Mouse (Mus musculus): Measurements from ENCODE around the gene Gm28308. TPM values are rescaled to one million over a fixed set of nuclear protein-coding genes. Genes with fewer than 3 reads are reported as not detected.

The Gm28308 gene
- polyA plus RNA-seq, 1 experiment from 2014 or later, result not detected

DNA sequence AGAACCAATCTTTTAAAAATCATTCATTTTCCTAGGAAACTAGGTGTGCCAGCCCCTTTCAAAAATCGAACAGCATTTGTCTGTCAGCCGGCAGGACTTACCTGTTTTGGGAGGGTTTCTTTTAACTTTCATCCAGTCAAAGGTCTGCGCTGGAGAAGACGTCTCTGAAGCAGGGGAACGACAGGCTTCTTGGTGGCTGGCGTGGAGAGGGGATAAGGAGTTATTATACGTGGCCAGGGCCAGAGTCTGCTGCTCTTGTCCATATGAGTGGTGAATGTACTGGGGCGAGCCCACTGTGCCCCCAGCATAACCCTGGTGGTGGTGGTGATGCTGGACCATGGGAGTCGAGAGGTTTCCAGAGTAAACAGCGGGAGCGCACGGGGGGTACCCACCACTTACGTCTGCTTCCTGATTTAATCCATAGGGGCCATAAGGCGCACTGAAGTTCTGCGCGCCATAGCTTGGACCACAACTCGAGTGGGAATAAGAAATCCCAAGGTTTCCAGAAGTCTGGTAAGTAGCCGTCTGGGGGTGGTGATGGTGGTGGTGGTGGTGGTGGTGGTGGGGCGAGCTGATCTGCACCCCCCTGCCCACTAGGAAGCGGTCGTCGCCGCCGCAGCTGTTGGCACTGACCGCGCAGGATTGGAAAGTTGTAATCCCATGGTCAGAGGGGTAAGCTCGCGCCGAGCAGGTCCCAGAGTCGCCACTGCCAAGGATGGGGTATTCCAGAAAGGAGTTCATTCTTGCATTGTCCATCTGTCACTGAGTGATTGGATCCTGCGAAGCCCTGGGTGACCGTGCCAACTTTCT, 55.5 kb downstream of the Gm28308 start:
- no peak overlapping the region for H3K27ac ChIP-seq
- no peak for ATAC-seq (ENCODE audit: low FRiP score, low read depth)
- no peaks in the 10 kb centered on the region for H3K9me3 ChIP-seq
- no peaks in the 10 kb centered on the region for H3K36me3 ChIP-seq
- WGBS, result under 1% methylated on average over 32 of the region's 32 CpGs
- no peak overlapping the region for H3K9ac ChIP-seq
- peak overlapping the region; percentile 100 for H3K4me2 ChIP-seq (replicated peaks)
- H3K4me1 ChIP-seq, result peaks cover 38% of the 10 kb centered on the region
- H3K27me3 ChIP-seq, result peaks cover 89% of the 10 kb centered on the region
- peak overlapping the region; percentile 72 for H3K4me3 ChIP-seq

DNA sequence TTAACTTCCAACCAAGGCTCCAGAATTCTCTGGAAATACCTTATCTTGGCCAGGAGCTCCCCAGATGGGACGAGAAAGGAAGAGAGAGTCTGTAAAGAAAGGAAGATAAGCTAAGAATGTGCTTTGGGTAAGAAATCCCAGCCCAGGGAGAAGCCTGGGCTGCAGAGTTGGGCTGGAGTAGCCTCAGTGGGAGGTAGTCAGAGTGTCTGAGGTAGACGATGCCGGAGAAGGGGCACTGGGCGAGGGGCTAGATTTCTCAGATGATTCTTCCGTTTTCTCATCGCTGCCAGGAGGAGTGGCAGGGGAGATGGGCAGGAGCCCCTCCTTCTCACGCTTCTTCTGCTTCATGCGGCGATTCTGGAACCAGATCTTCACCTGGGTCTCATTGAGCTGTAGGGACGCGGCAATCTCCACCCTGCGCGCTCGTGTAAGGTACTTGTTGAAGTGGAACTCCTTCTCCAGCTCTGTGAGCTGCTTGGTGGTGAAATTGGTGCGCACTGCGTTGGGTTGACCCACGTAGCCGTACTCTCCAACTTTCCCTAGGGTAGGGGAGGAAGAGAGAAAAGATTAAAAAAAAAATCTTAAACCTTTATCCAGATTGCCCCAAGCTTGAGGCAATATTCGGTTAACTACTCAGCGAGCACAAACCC, 56.5 kb downstream of the Gm28308 start:
- 3% methylated on average over 20 of the region's 20 CpGs for WGBS
- no peaks in the 10 kb centered on the region for H3K9me3 ChIP-seq
- no peak overlapping the region; the same call in 1 of the 2 replicates for H3K4me2 ChIP-seq (replicated peaks)
- H3K9ac ChIP-seq, result no peak overlapping the region
- H3K4me3 ChIP-seq, result peak overlapping the region; percentile 72
- H3K4me1 ChIP-seq, result peaks cover 38% of the 10 kb centered on the region
- ATAC-seq (ENCODE audit: low FRiP score, low read depth), result no peak
- no peak overlapping the region for H3K27ac ChIP-seq
- H3K36me3 ChIP-seq, result no peaks in the 10 kb centered on the region
- peaks cover 92% of the 10 kb centered on the region for H3K27me3 ChIP-seq

DNA sequence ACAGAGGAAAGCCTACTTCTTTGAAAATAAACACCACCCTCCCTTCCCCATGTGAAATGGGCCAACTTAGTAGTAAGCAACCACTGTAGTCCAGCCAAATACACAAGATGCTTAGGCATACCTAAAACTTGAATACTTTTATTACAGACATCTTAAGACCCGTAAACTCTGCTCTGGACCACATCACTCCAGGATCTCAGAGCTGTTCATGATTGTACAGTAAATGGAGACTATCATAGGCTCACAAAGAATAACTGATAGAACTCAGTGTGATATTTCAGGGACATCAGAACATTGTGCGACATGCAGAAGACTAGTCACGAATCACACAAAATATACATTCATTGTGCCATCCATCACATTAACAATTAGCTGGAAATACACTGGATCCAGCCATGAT, 57.7 kb downstream of the Gm28308 start:
- whole genome bisulfite sequencing, result 67% methylated on average over 3 of the region's 3 CpGs
- Histone ChIP-seq H3K9me3 (no peaks in the 10 kb centered on the region), H3K4me2 (replicated peaks) (no peak overlapping the region), H3K27ac (no peak overlapping the region), H3K36me3 (no peaks in the 10 kb centered on the region), H3K4me3 (no peak overlapping the region), H3K27me3 (peaks cover 93% of the 10 kb centered on the region), H3K9ac (no peak overlapping the region), H3K4me1 (peaks cover 34% of the 10 kb centered on the region)
- ATAC-seq (ENCODE audit: low FRiP score, low read depth), result no peak

- WGBS, result 25% methylated on average over 5 of the region's 5 CpGs
- H3K27ac ChIP-seq, result no peak overlapping the region
- peaks cover 23% of the 10 kb centered on the region for H3K4me1 ChIP-seq
- ATAC-seq (ENCODE audit: low FRiP score, low read depth), result no peak
- no peaks in the 10 kb centered on the region for H3K9me3 ChIP-seq
- no peak overlapping the region for H3K4me3 ChIP-seq
- no peaks in the 10 kb centered on the region for H3K36me3 ChIP-seq
- H3K4me2 ChIP-seq (replicated peaks), result no peak overlapping the region
- no peak overlapping the region for H3K9ac ChIP-seq
- peaks cover 92% of the 10 kb centered on the region for H3K27me3 ChIP-seq
Observed at GRCm38 (mm10) chr6:52154044-52154443, 59.1 kb downstream of the Gm28308 start.

DNA sequence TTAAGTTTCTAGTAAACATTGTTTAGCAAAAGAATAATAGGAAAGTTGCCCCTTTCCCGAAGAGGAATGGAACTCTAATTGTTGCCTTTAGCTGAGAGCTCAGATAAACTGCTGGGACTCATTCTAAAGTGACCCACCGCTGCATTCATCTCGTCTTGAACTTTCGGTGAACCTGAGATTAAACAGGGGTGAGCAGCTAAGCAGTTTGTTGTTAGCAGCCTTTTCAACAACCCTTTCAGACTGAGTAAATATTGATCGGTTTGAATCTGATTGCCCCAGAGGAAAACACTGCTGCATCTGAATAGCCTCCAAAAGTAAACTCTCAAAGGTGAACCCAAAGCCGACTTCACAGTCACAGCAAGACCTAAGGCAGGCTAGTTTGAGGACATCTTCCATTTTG, 59.9 kb downstream of the Gm28308 start:
- H3K27me3 ChIP-seq, result peaks cover 90% of the 10 kb centered on the region
- WGBS, result 6% methylated on average over 6 of the region's 6 CpGs
- no peak overlapping the region for H3K4me2 ChIP-seq (replicated peaks)
- H3K9ac ChIP-seq, result no peak overlapping the region
- peaks cover 19% of the 10 kb centered on the region for H3K4me1 ChIP-seq
- ATAC-seq (ENCODE audit: low FRiP score, low read depth), result no peak
- H3K9me3 ChIP-seq, result no peaks in the 10 kb centered on the region
- H3K4me3 ChIP-seq, result no peak overlapping the region
- H3K27ac ChIP-seq, result no peak overlapping the region
- no peaks in the 10 kb centered on the region for H3K36me3 ChIP-seq

DNA sequence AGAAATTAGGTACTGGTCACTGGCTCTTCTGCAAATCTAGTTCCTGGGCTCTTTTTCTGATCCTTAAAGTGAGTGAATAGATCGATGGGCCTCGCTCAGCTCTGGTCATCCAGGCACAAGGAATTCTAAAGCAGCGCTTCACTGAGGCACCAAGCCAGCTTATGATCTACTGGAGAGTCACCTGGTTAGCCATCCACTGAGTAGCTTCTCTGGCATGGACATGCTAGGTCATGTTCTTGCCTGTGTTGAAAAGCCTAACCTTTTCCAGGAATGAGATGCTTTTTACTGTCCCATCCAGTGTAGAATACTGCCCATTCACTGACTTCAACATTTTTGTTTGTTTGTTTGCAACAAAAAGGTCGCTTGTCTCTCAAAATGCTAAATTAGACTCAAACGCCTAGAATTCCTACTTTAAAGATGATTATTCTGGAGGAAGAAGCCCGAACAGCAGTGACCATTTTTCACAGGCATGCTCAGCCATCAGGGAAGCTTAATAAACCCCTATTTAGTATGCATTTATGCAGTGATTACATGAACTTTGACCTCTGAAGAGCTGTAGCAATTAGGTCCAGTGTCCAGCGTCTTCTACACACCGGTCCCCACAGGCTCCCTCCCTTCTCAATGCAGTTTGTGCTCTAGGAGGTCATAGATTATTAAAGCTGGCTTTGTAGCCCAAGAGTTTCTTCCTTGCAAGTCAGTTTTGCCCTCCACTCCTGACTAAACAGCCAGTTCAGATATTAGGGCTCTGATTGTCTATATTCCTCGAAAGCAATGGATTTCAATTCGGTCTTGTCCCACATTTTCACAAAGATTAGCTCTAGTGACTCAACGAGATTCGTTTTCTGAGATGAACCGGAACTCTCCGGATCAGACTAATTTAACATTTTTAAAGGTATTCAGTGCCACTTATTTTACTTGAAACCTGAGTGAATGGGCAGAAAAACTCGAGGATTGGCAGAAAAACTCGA, 60.6 kb downstream of the Gm28308 start:
- no peak for ATAC-seq (ENCODE audit: low FRiP score, low read depth)
- Histone ChIP-seq H3K36me3 (no peaks in the 10 kb centered on the region), H3K27ac (no peak overlapping the region), H3K4me3 (no peak overlapping the region), H3K4me1 (peaks cover 13% of the 10 kb centered on the region), H3K9ac (no peak overlapping the region), H3K27me3 (peaks cover 90% of the 10 kb centered on the region), H3K4me2 (replicated peaks) (no peak overlapping the region), H3K9me3 (no peaks in the 10 kb centered on the region)
- WGBS, result 18% methylated on average over 16 of the region's 16 CpGs

DNA sequence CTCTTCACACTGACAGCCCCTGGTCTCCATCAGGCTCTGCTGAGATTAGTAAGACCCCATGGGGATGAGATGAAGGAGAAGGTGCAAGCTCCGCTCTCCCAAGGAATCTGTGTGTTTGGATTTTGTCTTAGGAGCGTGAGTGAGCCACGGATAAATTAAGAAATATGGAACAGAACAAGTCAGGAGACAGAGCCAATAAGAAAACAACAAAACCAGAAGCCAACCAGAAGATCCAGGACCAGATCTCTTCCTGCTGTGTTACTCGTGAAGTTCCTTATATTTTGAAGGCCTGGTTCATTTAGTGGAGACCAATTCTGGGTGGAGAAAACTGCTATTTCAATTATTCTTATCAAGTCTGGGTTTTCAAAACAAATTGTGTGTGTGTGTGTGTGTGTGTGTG, 61.6 kb downstream of the Gm28308 start:
- H3K27ac ChIP-seq, result no peak overlapping the region
- H3K4me1 ChIP-seq, result peaks cover 8% of the 10 kb centered on the region; the same call in 1 of the 2 replicates
- no peak overlapping the region for H3K9ac ChIP-seq
- no peaks in the 10 kb centered on the region for H3K9me3 ChIP-seq
- ATAC-seq (ENCODE audit: low FRiP score, low read depth), result no peak
- H3K27me3 ChIP-seq, result peaks cover 89% of the 10 kb centered on the region
- no peaks in the 10 kb centered on the region for H3K36me3 ChIP-seq
- no peak overlapping the region for H3K4me2 ChIP-seq (replicated peaks)
- no peak overlapping the region for H3K4me3 ChIP-seq
- WGBS, result 22% methylated on average over 4 of the region's 4 CpGs

DNA sequence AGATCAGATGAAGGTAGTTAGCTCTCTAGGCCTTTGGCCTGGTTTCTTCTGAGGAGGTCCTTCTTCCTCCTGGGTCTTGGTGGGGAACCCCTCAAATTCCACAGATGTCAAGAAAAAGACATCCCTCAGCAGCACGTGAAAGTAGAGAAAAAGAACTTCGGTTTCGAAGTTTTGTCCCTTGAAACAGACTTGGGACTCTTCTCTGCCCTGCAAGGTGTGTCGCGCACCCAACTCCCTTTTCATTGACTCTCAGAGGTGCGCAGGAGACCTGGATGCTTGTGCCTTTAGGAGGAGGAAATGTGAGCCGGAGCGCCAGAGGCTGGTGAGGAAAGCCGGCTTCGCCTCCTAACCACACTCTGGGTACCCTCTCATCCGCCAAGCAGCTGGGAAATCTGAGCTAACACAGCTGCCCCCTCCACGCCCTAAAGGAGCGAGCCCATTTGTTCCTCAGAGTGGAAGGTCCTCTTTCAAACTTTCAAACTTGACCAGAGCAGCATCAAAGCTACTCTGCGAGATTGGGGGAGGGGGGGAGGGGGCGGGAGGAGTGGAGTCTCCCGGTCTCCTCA, 62.7 kb downstream of the Gm28308 start:
- Histone ChIP-seq H3K4me1 (peaks cover 8% of the 10 kb centered on the region; the same call in 1 of the 2 replicates), H3K27me3 (peaks cover 81% of the 10 kb centered on the region), H3K9me3 (no peaks in the 10 kb centered on the region), H3K4me2 (replicated peaks) (peak overlapping the region; percentile 28), H3K4me3 (no peak overlapping the region), H3K27ac (no peak overlapping the region), H3K36me3 (no peaks in the 10 kb centered on the region), H3K9ac (no peak overlapping the region)
- WGBS, result 3% methylated on average over 16 of the region's 16 CpGs
- peak; percentile 32; the same call in 1 of the 2 replicates for ATAC-seq (ENCODE audit: low FRiP score, low read depth)

DNA sequence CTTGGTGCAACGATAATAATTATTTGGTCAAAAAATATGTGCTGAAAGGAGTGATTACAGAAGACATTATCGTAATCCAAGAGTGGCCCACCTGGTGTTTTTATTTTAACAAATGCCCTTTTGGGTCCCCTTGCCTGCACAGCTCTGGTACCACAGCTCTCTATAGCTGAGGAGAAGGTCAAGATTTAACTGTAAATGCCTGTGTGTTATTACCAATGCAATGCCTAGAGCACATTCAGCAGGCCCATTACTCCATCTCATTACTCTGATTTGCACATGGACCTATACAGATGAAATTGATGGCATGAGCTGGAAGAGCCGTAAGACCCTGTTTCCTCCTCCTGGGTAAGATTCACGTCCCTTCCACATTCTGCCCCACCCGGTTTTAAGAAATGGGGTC, 74.0 kb downstream of the Gm28308 start:
- Histone ChIP-seq H3K4me3 (no peak overlapping the region), H3K27ac (no peak overlapping the region), H3K9ac (no peak overlapping the region), H3K4me2 (replicated peaks) (no peak overlapping the region), H3K4me1 (peaks cover 8% of the 10 kb centered on the region), H3K9me3 (no peaks in the 10 kb centered on the region), H3K27me3 (0 out of 2 replicates have a peak, but pooled peaks cover 6% of the 10 kb centered on the region), H3K36me3 (no peaks in the 10 kb centered on the region)
- ATAC-seq (ENCODE audit: low FRiP score, low read depth), result no peak
- WGBS, result 79% methylated on average over 5 of the region's 5 CpGs

- Histone ChIP-seq H3K27ac (no peak overlapping the region), H3K9me3 (no peaks in the 10 kb centered on the region), H3K9ac (no peak overlapping the region), H3K4me3 (no peak overlapping the region), H3K27me3 (0 out of 2 replicates have a peak, but pooled peaks cover 6% of the 10 kb centered on the region), H3K4me1 (peaks cover 8% of the 10 kb centered on the region), H3K36me3 (no peaks in the 10 kb centered on the region), H3K4me2 (replicated peaks) (no peak overlapping the region)
- ATAC-seq (ENCODE audit: low FRiP score, low read depth), result no peak
- WGBS, result 61% methylated on average over 10 of the region's 10 CpGs
Observed at GRCm38 (mm10) chr6:52138576-52138975, 74.6 kb downstream of the Gm28308 start.

- Histone ChIP-seq H3K9me3 (no peaks in the 10 kb centered on the region), H3K9ac (no peak overlapping the region), H3K4me3 (no peak overlapping the region), H3K36me3 (no peaks in the 10 kb centered on the region), H3K4me2 (replicated peaks) (no peak overlapping the region), H3K27ac (no peak overlapping the region), H3K4me1 (peaks cover 8% of the 10 kb centered on the region), H3K27me3 (0 out of 2 replicates have a peak, but pooled peaks cover 6% of the 10 kb centered on the region)
- no peak for ATAC-seq (ENCODE audit: low FRiP score, low read depth)
- 62% methylated on average over 9 of the region's 9 CpGs for WGBS
Observed at GRCm38 (mm10) chr6:52137841-52138535, 75.2 kb downstream of the Gm28308 start.

All from limb, embryonic 13.5 days (tissue).